Mouse (Mus musculus) hindbrain, embryonic 16.5 days (tissue): Measurements from ENCODE around the gene 1700019N19Rik. TPM values are rescaled to one million over a fixed set of nuclear protein-coding genes. Genes with fewer than 3 reads are reported as not detected.

Experiments
- ATAC-seq: fragments of 200-750 bp; cut with Nextera tagmentation; 2 replicates; pipeline ENCODE4 v1.8.0; 2017; ENCODE audit warnings: moderate TSS enrichment, moderate library complexity
- H3K27ac ChIP-seq: fragments of 300-500 bp; sonication (generic); 2 replicates; pipeline ENCODE4 v1.5.1; 2014; ENCODE audit warnings: low read depth, mild to moderate bottlenecking, control low read depth, low read length, moderate library complexity
- H3K27me3 ChIP-seq: fragments of 300-500 bp; sonication (generic); replicated peaks from 2 replicates; pipeline ENCODE4 v1.6.1; 2014; ENCODE audit warnings: low read length; ENCODE audit not compliant: control insufficient read depth, insufficient read depth
- H3K36me3 ChIP-seq: fragments of 300-500 bp; sonication (generic); 2 replicates; pipeline ENCODE4 v1.6.1; 2014; ENCODE audit warnings: mild to moderate bottlenecking, low read length, moderate library complexity, mixed read lengths; ENCODE audit not compliant: control insufficient read depth, insufficient read depth
- H3K4me1 ChIP-seq: fragments of 300-500 bp; sonication (generic); 2 replicates; pipeline ENCODE4 v1.6.1; 2014; ENCODE audit warnings: low read depth, low read length; ENCODE audit not compliant: control insufficient read depth, insufficient read depth
- H3K4me2 ChIP-seq: fragments of 300-500 bp; sonication (generic); 2 replicates; pipeline ENCODE4 v1.6.1; 2014; ENCODE audit warnings: mild to moderate bottlenecking, low read length, control low read depth, moderate library complexity
- H3K4me3 ChIP-seq: fragments of 300-500 bp; sonication (generic); 2 replicates; pipeline ENCODE4 v1.5.1; 2014; ENCODE audit warnings: mild to moderate bottlenecking, low read length, control low read depth, moderate library complexity
- H3K9ac ChIP-seq: fragments of 300-500 bp; sonication (generic); 2 replicates; pipeline ENCODE4 v1.6.1; 2014; ENCODE audit warnings: low read depth, mild to moderate bottlenecking, control low read depth, low read length, moderate library complexity
- H3K9me3 ChIP-seq: fragments of 300-500 bp; sonication (generic); 2 replicates; pipeline ENCODE4 v1.6.1; 2014; ENCODE audit warnings: mild to moderate bottlenecking, low read length, moderate library complexity; ENCODE audit not compliant: control insufficient read depth
- WGBS: fragments of 180-500 bp; shearing (Covaris S2); extraction: QIAGEN DNeasy Blood & Tissue Kit; methylation state at CpG from one replicate; pipeline ENCODE4 v1.1.7; 2014; 5-methylcytosine and 5-hydroxymethylcytosine counted together
- polyA plus RNA-seq: library from polyadenylated mRNA; unstranded; fragments of >200 nt; fragmentation: Nextera tagmentation; extraction: Ambion mirVana; gene quantifications from 2 replicates; pipeline ENCODE4 v1.2.1, GENCODE M21; 2015

1700019N19Rik gene
- polyA plus RNA-seq, 1 experiment from 2014 or later = not detected

DNA sequence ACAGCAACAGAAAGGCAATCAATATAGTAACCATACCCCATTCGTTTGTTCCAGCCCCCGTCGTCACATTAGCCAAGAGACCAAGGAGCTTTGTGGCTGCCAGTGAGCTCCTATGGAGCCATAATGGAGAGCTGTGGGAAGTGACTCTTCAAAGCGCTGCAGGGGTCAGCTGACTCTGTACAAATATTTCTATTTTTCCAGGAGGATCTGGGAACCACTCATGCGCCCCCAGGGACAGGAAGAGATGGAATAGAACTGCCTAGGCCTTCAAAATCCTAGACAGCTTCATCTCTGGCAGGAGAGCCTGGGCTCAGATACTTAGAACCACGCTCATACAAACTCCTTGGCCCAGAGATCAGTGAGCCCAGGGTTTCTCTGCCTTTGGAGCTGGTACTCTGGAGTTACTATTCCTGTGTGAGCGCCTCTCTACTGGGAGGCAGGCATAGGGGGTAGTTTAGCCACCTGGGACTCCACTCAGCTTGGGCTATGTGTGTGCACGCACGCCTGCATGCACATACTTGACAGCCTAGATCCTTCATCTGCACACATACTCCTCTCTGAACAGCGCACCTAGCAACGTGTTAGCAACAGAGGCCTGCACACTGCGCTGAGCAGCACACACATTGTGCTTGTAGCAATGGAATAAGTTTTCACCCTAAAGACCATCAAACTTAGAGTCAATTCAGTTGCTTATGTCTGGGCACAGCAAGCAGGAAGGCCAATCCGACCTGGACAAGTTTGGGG lies 21.1 kb upstream of the 1700019N19Rik start:
- H3K9ac ChIP-seq = no peak overlapping the region
- no peaks in the 10 kb centered on the region for H3K9me3 ChIP-seq
- no peak overlapping the region for H3K4me3 ChIP-seq
- 79% methylated on average over 13 of the region's 13 CpGs for WGBS
- H3K27ac ChIP-seq = no peak overlapping the region
- H3K36me3 ChIP-seq = peaks cover 7% of the 10 kb centered on the region
- no peaks in the 10 kb centered on the region for H3K4me1 ChIP-seq
- no peak overlapping the region for H3K4me2 ChIP-seq
- no peaks in the 10 kb centered on the region for H3K27me3 ChIP-seq
- no peak for ATAC-seq

DNA sequence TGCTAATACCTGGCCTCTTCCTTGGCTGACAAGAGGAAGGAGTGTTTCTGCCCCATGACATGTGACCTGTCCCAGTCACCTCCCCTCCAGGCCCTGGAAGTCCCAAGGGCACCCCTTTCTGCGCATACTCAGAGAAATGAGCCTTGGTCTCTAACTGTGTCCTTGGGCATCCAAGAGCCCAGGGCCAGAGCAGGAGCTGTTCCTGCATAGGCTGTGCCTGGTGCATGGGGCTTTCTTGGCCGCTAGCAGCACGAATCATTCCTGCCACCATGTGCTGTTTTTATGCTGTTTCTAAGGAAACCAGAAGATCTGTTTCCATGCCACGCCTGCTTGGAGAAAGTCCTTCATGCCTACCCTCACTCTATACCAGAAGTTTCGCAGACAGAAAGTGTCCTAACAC lies 16.3 kb upstream of the 1700019N19Rik start:
- no peaks in the 10 kb centered on the region; the same call in 1 of the 2 replicates for H3K36me3 ChIP-seq
- no peaks in the 10 kb centered on the region for H3K9me3 ChIP-seq
- H3K27me3 ChIP-seq = no peaks in the 10 kb centered on the region
- no peak overlapping the region for H3K4me3 ChIP-seq
- ATAC-seq = no peak
- 70% methylated on average over 5 of the region's 5 CpGs for WGBS
- H3K4me1 ChIP-seq = no peaks in the 10 kb centered on the region
- no peak overlapping the region for H3K9ac ChIP-seq
- no peak overlapping the region for H3K27ac ChIP-seq
- H3K4me2 ChIP-seq = no peak overlapping the region

DNA sequence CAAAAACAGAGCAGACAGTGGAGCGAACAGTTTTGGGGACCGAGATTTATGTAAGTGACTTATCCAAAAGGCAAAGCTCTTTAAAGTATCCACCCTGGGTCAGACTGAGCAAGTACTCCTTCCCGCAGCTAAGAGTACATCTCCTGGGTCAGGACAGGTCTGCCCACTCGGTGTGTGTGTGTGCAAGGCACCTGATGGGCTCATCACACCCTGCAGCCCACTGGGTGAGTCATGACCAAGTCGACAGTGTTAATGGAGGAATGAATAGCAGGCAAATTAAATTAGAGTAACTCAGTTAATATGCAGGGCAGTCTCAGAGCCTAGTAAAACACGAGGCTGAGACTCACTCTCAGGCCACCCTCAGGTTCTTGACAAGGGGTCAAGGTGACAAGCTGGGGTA lies 14.6 kb upstream of the 1700019N19Rik start:
- Histone ChIP-seq H3K4me3 (no peak overlapping the region), H3K9me3 (no peaks in the 10 kb centered on the region), H3K27me3 (no peaks in the 10 kb centered on the region), H3K4me2 (no peak overlapping the region), H3K4me1 (no peaks in the 10 kb centered on the region), H3K36me3 (peaks cover 5% of the 10 kb centered on the region; the same call in 1 of the 2 replicates), H3K9ac (no peak overlapping the region), H3K27ac (no peak overlapping the region)
- no peak for ATAC-seq
- 81% methylated on average over 6 of the region's 6 CpGs for WGBS

DNA sequence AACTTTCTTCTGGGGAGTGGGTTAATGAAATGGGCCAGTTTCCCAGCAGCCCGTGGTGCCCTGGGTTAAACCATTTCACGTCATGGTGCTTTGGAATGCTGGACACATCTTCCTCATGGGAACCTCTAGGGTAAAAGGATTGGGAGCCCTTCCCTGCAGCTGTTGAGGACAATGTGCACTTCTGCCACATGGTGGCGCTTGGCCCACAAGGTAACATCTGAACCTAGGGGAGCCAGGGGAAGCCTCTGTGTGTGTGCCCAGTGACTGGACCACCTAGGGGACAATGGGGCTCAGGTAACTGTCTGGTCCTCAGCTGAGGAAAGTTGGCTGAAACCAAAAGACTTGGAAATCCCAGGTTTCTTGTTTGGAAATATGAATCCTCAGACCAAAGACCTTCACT lies 12.1 kb upstream of the 1700019N19Rik start:
- no peak overlapping the region for H3K4me2 ChIP-seq
- no peaks in the 10 kb centered on the region for H3K27me3 ChIP-seq
- 4% methylated on average over 3 of the region's 3 CpGs for WGBS
- peak; percentile 71 for ATAC-seq
- no peak overlapping the region for H3K4me3 ChIP-seq
- no peak overlapping the region for H3K9ac ChIP-seq
- H3K9me3 ChIP-seq = no peaks in the 10 kb centered on the region
- no peak overlapping the region for H3K27ac ChIP-seq
- peaks cover 13% of the 10 kb centered on the region for H3K36me3 ChIP-seq
- H3K4me1 ChIP-seq = no peaks in the 10 kb centered on the region

DNA sequence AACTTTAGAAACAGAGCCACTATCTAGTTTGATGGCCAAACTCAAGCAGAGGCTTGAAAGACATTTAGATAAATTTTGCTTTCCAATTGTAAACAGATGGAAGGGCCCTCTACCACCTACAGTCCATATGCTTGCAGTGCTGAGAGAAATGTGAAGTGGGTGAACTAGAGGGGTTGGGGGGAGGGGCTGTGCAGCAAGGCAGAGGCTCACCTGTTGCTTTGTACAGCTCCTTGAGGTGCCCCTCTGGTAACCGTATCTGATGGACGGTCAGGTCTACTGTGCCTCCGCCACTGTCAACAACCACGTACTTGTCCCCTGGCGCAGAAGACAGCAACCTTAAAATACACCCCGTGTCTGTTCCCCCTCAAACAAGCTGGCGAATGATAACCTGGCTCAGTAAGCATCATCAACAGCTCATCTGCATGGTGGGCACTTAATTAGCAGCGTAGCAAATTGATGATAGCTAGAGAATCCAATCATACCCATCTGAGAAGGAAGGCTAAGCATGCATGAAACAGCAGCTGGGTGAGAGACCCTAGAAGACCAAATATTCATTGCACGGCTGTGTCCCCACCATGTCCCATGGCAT lies 11.0 kb upstream of the 1700019N19Rik start:
- H3K9ac ChIP-seq = no peak overlapping the region
- WGBS = 79% methylated on average over 9 of the region's 9 CpGs

DNA sequence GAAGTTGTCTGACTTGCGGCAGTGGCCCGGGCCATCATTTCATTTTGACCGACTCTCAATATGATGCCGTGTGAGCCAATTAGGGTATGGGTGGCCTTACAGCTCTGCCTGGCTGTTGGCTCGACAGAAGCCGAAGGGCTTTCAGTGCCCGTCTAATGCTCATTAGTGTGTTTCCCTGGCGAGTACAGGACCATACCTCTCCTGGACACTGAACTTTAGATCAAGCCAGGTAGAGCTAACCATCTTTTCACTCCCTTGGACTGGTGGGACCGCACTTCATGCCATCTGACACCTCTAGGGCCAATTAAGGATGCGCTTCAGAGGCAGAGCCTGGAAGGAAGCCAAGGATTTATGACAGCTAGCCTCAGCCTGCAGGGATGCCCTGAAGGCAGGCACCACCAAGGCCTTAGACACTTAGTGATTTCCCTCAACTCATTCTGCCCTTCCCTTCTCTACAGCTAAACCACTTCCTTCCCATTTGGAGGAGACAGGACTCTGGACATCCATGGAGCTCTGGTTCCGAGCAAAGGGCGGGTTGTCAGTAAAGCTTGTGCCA lies 931 bp upstream of the 1700019N19Rik start:
- Histone ChIP-seq H3K27ac (no peak overlapping the region), H3K4me1 (no peaks in the 10 kb centered on the region), H3K9me3 (no peaks in the 10 kb centered on the region), H3K4me2 (no peak overlapping the region), H3K36me3 (peaks cover 21% of the 10 kb centered on the region), H3K9ac (no peak overlapping the region), H3K4me3 (no peak overlapping the region), H3K27me3 (no peaks in the 10 kb centered on the region)
- 57% methylated on average over 12 of the region's 12 CpGs for WGBS
- ATAC-seq = no peak

More for the DNA sequence above, 11.0 kb upstream of the 1700019N19Rik start:
- no peaks in the 10 kb centered on the region for H3K9me3 ChIP-seq
- H3K4me2 ChIP-seq = no peak overlapping the region
- H3K4me3 ChIP-seq = no peak overlapping the region
- ATAC-seq = no peak
- H3K36me3 ChIP-seq = peaks cover 20% of the 10 kb centered on the region
- no peaks in the 10 kb centered on the region for H3K27me3 ChIP-seq
- H3K27ac ChIP-seq = no peak overlapping the region
- H3K4me1 ChIP-seq = no peaks in the 10 kb centered on the region

DNA sequence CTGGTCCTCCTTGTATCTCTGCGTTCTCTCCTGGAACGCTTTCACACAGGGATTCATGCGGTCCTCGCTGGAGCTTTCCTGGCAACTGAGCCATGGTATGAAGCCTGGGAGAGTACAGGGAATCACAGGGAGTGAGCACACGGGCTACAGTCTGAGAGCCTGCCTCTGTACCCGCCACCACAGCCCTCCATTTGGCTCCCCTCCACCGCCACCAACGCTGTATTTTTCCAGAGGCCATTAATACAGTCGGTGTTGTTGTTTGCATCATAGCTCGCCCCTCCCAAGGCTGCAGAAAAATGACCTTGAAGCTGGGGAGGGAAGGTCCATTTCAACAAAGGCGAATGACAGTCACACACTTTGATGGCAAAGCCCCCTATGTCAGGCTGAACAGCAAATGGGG lies 5.1 kb downstream of the 1700019N19Rik start:
- Histone ChIP-seq H3K4me3 (no peak overlapping the region), H3K4me1 (peaks cover 7% of the 10 kb centered on the region), H3K27ac (no peak overlapping the region), H3K9me3 (no peaks in the 10 kb centered on the region), H3K9ac (peak overlapping the region; percentile 22; the same call in 1 of the 2 replicates), H3K27me3 (no peaks in the 10 kb centered on the region), H3K36me3 (no peaks in the 10 kb centered on the region), H3K4me2 (no peak overlapping the region)
- WGBS = 47% methylated on average over 11 of the region's 11 CpGs
- ATAC-seq = peak; percentile 70

DNA sequence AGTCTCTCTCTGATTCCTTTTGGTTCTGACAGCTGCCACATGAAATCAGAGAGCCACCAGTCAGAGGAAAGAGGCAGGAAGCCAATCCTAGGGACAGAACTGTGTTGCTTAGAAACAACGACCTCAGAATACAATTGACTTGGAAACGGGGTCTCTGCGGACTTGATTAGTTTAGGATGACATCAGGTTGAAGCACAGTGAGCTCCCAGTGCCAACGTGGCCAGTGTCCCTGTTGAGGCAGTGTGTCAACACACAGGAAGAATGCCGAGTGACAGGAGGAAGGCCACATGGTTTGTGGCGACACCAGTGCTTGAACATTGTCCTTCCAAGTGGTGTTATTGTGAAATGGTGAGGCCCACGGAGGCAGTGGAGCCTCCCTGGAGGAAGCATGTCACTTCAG lies 10.3 kb downstream of the 1700019N19Rik start:
- no peak overlapping the region for H3K27ac ChIP-seq

DNA sequence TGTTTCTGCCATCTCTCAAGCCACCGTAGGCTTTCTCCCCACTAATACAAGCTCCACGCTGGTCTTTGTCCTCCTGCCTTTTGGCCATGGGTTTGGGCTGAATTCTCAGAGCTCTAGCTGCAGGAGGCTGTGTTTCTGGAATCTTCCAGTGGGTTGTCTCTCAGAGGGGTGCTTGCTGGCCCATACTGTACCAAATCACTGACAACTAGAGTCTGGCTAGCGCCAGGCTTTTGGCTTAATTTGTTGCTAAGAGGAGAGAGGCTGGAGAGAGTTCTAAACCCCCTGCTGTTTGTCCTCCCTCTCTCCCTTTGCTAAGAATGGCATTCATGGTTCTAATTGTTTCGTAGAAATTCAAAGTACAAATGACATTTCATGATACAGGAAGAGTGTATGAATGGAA lies 12.7 kb downstream of the 1700019N19Rik start:
- 0 out of 2 replicates have a peak, but pooled peaks have one; percentile 31 for ATAC-seq
- no peak overlapping the region for H3K4me2 ChIP-seq
- no peaks in the 10 kb centered on the region for H3K27me3 ChIP-seq
- H3K4me1 ChIP-seq = peaks cover 10% of the 10 kb centered on the region
- no peak overlapping the region for H3K4me3 ChIP-seq
- no peak overlapping the region for H3K9ac ChIP-seq
- H3K9me3 ChIP-seq = no peaks in the 10 kb centered on the region
- no peak overlapping the region for H3K27ac ChIP-seq
- 28% methylated on average over 4 of the region's 4 CpGs for WGBS
- H3K36me3 ChIP-seq = no peaks in the 10 kb centered on the region

More for the DNA sequence above, 10.3 kb downstream of the 1700019N19Rik start:
- no peaks in the 10 kb centered on the region for H3K9me3 ChIP-seq
- 26% methylated on average over 7 of the region's 7 CpGs for WGBS
- peaks cover 15% of the 10 kb centered on the region for H3K4me1 ChIP-seq
- no peak overlapping the region for H3K9ac ChIP-seq
- ATAC-seq = peak; percentile 73
- no peaks in the 10 kb centered on the region for H3K27me3 ChIP-seq
- H3K4me2 ChIP-seq = 0 out of 2 replicates have a peak overlapping the region, but pooled peaks have one; percentile 14
- no peaks in the 10 kb centered on the region for H3K36me3 ChIP-seq
- no peak overlapping the region for H3K4me3 ChIP-seq
